Mouse (Mus musculus): ENCODE measurements around the gene Ccl25.
"Not testable (repeated sequence)": the region's sequence is repeated elsewhere in the genome, so short reads cannot be mapped to it uniquely, and the experiment has no call there.

Ccl25 gene

DNA sequence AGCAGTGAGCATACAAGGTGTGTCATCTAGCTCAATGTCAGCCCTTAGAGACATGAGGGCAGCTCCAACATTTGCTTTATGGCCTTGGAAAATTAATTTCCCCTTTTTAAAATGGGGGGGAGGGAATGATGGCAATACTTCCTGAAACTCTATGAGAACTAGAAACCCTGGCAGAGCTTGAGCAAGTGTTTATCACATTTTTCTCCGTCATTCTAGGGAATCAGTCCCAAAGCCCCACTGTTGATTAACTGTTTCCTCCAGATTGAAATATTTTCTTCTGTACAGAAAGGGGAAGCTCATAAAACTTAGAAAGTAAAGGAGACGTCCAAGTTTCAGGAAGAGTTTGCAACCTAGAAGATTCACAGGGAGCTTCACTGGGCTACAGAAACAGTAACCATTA is 10.7 kb downstream of the Ccl25 start:
- no peak for DNase-seq (ENCODE audit: low read depth, low spot score)

DNA sequence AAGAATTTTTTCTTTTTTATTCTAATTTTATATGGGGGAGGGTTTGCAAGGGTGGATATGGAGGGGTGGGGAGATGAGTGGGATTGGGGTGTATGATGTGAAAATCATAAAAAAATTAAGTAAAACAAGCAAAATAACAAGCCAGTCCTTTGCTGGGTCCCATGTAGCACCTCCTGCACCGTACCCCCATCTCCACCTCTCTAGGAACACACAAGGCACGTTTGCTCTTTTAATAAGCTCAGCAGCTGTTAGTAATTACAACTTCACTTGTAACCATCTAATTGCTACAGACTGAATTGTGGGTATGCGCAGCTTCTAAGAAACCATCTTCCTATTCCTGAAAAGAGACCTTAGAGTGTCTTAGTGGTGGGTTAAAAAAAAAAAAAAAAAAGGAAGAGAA is 15.2 kb downstream of the Ccl25 start:
- no peak for DNase-seq (ENCODE audit: low read depth, low spot score)

DNA sequence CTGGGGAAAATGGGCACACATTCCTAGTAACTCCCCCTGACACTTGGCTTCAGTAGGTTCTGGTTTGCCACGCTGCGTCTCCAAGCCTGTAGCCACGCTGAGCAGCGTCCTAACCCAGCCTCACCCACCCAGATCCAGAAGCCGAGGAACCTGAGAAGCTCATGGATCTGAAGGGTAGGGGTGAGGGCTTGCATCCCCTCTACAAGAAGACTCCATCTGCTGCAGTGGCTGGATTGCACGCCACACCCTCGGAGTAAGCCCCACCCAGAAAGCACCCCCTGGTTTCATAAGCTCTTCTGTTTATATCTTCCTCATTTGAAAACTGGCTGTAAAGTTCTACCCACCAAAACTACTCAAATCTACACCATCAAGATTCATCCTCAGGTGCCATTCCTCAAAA is 22.7 kb downstream of the Ccl25 start:
- no peak for DNase-seq (ENCODE audit: low read depth, low spot score)

DNA sequence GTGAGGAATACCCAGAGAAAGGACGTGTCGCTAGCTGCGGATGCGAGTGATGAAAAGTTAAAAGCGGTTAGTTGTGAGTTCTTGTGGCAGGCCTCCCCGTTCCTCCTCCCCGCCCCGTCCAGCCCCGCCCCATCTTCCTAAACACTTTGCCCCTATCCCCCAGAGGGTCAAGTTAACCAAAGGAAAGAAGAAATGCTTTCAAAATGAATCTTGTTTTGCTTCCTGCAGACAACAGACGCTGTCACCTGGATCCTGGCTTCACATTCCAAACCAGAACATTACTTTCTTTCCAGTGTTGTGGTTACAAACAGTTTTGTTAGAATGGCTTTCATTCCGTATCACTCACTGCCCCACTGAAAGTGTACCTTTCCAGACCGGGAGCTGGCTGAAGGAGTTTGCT is 23.3 kb downstream of the Ccl25 start:
- DNase-seq (ENCODE audit: low read depth, low spot score) = no peak

DNA sequence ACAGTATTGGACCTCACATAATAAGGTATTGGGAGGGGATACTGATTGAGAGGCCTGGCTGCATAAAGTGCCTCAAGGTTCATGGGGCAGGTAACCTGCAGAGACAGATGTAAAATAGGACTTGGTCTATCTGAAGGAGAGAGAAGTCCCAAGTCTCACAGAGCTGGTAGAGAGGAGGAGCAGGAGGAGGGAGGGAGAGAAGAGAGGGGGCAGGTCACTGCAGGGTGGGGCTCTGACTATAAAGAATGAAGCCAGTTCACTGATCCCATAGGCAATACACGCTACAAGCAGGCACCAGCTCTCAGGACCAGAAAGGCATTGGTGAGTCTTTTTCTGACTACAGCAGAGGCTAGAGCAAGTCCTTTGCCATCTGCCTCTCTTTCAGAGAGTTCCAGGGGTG is 24.3 kb downstream of the Ccl25 start:
- no peak for DNase-seq (ENCODE audit: low read depth, low spot score)

DNA sequence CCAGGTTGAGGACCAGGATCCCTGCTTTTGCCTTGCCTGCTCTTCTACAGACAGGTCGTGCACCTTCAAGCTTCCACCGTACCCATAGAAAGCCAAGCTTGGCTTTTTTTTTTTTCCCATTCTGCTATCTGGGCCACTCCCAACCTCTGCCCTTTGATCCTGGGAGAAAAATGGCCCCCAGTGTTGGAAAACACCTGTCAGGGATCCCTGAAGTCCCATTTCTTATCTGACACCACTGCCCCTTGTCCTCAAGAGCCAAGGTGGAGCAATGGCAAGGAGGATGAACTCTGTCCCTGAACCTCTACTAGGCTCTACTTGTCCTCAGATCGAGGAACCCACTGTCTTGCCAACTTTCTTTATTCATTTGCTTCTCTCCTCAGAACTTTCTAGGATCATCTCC is 25.6 kb downstream of the Ccl25 start:
- DNase-seq (ENCODE audit: low read depth, low spot score) = no peak

DNA sequence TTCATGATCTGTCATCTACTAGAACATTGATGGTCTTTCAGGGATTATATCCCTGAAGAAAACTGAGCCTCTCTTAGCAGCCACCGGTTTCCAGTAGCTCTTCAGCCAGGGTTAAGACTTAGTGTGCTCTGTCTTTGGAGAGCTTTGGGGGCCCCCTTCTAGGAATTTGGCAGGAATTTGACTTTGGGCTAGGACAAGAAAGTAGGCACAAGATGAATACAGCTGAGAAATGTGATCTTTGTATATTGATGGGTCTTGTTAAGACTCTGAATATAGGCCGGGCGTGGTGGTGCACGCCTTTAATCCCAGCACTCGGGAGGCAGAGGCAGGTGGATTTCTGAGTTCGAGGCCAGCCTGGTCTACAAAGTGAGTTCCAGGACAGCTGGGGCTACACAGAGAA is 27.6 kb downstream of the Ccl25 start:
- not testable (repeated sequence) for DNase-seq (ENCODE audit: low read depth, low spot score)

DNA sequence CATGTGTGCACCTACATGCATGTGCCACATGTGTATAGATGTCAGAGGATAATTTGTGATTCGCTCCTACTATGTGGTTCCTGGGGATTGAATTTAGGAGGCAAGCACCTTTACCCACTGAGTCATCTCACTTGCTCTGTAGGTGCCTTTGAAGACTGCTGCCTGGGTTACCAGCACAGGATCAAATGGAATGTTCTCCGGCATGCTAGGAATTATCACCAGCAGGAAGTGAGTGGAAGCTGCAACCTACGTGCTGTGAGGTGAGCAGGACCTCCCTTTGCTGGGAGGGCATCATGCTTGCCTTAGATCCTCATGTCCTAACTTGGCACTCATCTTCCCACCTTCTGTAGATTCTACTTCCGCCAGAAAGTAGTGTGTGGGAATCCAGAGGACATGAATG is 28.7 kb downstream of the Ccl25 start:
- no peak for DNase-seq (ENCODE audit: low read depth, low spot score)

DNA sequence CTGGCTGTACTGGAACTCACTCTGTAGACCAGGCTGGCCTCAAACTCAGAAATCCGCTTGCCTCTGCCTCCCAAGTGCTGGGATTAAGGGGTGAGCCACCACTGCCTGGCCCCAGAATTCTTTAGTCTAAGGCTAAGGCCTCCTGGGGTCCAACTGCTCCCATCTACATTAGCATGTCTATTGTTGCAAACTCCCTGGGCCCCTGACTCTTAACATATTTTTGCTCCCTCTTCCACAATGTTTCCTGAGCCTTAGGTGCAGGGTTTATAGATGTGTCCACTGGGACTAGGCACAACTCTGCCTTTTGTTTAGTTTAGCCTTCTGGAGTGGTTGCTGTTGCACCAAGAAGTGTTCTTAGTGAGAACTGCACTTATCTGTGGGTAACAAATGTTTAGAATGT is 29.5 kb downstream of the Ccl25 start:
- no peak for DNase-seq (ENCODE audit: low read depth, low spot score)

DNA sequence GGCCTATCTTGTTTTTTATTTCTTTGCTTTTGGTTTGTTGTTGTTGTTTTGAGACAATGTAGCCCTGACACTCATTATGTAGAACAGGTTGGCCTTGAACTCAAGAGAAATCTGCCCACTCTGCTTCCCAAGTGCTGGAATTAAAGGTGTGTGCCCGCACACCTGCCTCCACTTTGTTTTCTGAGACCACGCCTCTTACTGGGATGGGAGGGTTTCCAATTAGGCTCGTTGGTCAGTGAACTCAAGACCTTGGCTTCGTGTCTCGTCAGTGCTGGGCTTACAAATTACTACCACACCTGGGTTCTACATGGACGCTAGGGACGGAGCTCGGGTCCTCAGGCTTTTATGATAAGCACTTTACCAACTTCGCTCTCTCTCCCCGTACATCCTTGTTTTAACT is 30.4 kb downstream of the Ccl25 start:
- DNase-seq (ENCODE audit: low read depth, low spot score) = no peak

DNA sequence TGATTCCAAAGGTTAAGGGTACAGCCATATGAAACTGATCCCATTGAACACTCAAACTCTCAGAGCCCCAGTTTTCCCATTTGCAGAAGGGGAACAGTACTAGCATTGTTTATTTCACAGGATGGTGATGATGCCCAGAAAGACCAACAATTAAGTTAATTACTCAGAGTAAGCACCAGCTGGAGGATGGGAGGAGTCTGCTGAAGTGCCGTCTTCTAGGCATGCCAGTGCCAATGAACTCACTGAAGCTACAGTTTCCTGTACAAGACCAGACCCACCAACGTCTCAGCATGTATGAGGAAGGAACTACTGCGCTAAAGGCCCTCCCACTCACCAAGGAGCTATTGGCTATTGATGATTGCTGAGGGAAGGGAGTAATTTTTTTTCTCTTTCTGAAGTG is 34.4 kb downstream of the Ccl25 start:
- no peak for DNase-seq (ENCODE audit: low read depth, low spot score)

DNA sequence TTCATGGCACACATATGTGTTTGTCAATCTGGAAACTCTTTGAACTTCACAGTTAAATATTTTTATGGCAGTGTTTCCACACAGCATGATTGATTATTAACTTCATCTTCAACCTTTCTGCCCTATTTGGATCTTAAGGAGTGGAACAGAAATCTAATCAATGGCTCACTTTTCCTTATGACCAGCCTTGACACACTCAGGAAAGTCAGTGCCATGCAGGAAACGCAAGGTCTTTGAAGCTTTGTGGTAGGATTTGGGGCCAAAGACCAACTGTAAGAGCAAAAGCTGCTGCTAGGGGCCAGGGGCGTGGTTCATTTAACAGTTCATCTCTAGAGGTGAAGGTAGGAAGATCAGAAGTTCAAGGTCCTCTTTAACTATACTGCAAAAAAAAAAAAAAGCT is 35.9 kb downstream of the Ccl25 start:
- DNase-seq (ENCODE audit: low read depth, low spot score) = no peak

DNA sequence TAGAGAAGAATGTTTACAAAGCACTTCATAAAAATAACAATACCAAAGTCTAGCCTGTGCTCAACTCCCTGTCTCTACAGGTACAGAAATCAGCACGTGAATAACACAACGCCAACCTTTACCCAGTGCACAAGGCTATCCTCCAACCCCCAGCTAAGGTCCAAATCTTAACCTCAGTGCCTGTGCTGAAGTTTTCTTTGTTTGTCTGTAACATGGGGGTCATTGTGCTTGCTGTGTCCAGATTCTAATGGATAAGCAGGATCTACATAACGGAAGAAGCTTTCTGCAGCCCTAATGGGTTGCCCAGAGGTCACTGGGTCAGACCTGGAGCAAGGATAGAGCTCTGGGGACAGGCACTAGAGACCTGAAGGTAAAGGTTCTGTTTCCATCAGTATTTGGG is 41.2 kb downstream of the Ccl25 start:
- DNase-seq (ENCODE audit: low read depth, low spot score) = no peak

DNA sequence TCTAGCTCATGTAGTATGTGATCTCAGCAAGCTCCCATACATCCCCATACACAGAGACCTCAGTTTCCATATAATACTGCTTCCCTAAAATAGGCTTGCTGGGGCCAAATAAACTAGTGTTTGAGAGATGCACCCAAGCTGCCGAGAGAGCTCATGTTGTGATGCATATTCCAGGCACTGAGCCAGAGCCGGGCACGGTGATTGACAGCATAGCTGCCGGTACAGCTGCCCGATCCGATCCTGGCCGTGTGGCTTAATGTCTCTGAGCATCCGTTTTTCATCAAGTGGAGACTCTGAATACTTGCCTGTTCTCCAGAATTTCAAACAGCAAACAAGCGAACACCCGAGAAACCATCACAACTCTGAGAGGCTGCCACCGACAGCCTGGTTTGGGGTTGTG is 42.8 kb downstream of the Ccl25 start:
- no peak for DNase-seq (ENCODE audit: low read depth, low spot score)

DNA sequence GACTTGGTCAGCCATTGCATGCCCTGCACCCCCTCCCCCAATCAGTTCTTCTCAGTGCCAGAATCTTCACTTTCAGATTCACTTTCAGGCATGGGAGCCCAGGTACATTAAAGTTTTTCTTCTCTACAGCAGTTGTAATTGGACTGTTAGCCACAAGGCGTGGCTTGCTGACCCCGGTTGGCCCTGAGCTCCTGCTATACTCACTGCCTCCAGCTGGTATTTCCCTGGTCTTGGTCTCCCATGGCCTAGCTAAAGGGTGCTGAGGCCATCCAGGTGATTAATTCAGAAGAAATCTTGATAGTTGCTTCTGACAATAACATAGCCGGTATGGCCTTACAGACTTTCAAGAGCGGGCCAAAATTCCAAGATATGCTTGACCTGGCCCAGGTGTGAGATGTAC is 43.5 kb downstream of the Ccl25 start:
- DNase-seq (ENCODE audit: low read depth, low spot score) = no peak

DNA sequence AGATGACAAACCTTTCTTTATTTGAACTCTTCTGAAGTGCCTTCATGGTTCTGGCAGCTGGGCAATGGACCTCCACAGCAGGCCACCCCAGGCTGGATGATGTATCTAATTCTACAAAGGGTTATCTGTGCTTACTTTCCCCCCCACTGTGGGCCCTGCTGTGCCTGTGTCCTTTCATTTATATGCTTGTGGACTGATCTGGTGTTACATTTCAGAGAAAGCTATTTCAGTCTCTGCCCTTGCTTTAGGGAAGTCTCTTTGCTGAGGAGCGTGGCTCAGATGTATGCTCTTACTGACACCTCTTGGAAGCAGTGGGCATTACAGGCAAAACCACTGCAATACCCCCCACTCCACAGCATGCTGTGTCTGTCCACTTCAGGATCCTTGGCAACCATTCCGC is 45.1 kb downstream of the Ccl25 start:
- no peak for DNase-seq (ENCODE audit: low read depth, low spot score)

DNA sequence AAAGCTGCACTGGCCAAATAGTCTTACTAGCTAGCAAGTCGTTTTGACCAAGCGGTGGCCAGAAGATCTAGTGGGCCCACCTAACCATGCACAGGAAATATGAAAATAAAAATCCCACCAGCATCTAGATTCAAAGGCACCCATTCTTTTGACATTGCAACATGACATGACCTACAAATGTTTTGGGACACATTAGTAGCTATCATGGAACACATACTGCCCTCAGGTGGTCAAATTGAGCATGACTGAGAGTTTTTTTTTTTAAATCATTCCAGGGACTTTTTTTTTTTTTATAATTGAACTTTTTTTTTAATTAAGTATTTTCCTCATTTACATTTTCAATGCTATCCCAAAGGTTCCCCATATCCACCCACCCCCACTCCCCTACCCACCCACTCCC is 47.6 kb downstream of the Ccl25 start:
- no peak for DNase-seq (ENCODE audit: low read depth, low spot score)

DNA sequence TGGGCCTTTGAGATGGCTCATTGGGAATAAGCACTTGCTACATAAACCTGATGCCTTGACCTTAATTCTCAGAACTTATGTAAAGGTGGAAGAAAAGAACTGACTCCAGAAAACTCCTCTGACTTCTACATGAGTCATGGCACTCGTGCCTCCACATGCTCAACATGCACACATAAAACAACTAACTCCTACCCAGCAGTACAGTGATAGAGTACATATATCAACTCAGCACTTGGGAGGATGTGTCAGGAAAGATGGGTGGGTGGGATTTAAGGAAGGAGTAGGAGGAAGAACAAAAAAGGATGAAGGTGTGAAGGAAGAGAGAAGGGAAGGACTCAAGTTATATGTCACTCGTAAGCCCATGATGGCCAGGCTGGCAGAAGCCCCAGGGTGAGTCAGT is 76.4 kb downstream of the Ccl25 start:
- no peak for DNase-seq (ENCODE audit: low read depth, low spot score)

DNA sequence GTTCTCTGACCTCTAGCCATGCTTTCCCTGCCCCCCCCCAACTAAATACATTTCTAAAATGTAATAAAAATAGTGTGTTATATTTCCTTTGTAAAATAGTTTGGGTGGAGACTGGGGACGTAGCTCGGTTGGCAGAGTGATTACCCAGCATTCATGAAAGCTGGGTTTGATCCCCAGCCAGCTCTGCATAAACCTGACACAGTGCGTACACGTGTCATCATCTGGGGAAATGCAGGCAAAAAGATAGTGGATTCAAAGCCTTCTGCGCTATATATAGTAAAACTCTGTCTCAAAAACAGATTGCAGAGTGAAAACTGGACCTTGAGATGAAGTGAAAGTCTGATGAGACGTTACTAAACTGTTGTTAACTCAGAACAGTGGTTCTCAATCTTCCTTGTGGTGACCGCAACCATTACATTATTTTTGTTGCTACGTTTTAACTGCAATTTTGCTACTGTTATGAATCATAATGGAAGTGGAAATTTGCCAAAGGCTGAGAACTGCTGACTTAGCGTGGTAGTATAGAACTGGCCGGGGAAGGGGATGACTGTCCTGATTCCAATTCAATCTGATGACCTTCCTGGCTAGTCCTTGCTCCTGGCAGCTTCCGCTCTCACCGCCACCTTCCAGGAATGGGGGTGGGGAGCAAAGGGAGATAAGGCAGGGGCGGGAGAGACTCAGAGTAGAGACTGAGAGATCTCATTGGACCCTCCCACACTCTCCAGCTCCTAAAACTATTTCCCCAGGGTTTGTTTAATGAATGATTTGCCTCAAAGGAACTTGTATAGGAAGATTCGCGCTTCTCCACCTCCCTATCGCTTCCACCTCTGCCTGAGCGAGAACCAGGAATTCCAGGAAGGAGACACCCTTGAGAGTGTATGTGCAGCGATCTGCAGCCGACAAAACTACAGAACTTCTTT is 79.2 kb downstream of the Ccl25 start:
- DNase-seq (ENCODE audit: low read depth, low spot score) = no peak

DNA sequence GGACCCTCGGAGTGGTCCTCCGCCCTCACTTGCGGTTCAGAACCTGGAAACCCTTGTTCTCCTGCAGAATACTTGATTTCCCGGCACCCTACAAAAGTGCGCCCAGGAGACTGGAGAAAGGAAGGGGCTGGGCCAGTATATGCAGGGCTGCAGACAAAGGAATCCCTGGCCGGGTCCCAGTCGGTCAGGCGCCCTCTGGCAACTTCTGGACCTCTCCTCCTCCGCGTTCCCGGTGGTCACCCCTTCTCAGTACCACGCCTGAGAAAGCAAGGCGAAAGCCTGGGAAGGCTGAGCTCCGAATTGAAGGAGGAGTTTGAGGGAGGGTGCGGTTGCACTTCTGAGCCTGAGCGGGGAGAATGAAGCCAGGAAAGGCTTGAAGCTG is 79.9 kb downstream of the Ccl25 start:
- DNase-seq (ENCODE audit: low read depth, low spot score) = no peak

DNA sequence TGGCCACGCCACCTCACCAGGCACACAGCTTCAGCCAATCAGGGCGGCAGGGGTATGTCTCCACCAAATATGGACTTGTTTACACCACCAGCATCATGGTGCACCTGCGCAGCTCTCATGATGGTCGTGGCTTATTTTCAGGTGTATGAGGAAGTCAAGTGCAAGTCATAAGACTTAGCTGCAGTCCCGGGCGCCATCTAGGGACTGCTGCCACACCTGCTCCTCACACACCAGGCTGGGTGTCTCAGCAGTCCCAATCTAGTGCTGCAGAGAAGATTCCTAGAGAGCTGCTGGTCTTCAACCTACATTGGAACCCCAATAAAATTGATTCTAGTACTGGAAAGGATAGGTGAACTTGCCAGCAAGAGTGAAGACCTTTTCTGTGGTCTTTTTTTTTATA is 83.4 kb downstream of the Ccl25 start:
- DNase-seq (ENCODE audit: low read depth, low spot score) = not testable (repeated sequence)

All from retina, adult 2 months (tissue).